Mouse (Mus musculus) midbrain, postnatal 0 days (tissue): ENCODE data around the gene Tmem203. TPM values are rescaled to one million over a fixed set of nuclear protein-coding genes. Genes with fewer than 3 reads are reported as not detected.

ENCODE experiments used
- ATAC-seq: fragments of 200-750 bp; cut with Nextera tagmentation; 2 replicates; pipeline ENCODE4 v1.8.0; 2017; ENCODE audit warnings: moderate number of reproducible peaks, mild to moderate bottlenecking, moderate TSS enrichment, moderate library complexity; ENCODE audit not compliant: low FRiP score
- DNase-seq: peaks from one replicate; pipeline ENCODE4 v3.0.0-alpha.2; 2015; ENCODE audit warnings: low spot score
- H3K27ac ChIP-seq: fragments of 300-500 bp; sonication (generic); 2 replicates; pipeline ENCODE4 v1.5.1; 2014; ENCODE audit warnings: low read depth, mild to moderate bottlenecking, low read length, mixed read lengths
- H3K27me3 ChIP-seq: fragments of 300-500 bp; sonication (generic); 2 replicates; pipeline ENCODE4 v1.6.1; 2014; ENCODE audit warnings: low read length, control low read depth, mixed read lengths; ENCODE audit not compliant: insufficient read depth
- H3K36me3 ChIP-seq: fragments of 300-500 bp; sonication (generic); 2 replicates; pipeline ENCODE4 v1.6.1; 2014; ENCODE audit warnings: low read length, control low read depth, mixed read lengths; ENCODE audit not compliant: insufficient read depth
- H3K4me1 ChIP-seq: fragments of 300-500 bp; sonication (generic); 2 replicates; pipeline ENCODE4 v1.6.1; 2014; ENCODE audit warnings: mild to moderate bottlenecking, control low read depth, antibody characterized with exemption, low read length, mixed read lengths; ENCODE audit not compliant: insufficient read depth
- H3K4me2 ChIP-seq: fragments of 300-500 bp; sonication (generic); 2 replicates; pipeline ENCODE4 v1.6.1; 2014; ENCODE audit warnings: low read depth, mild to moderate bottlenecking, low read length, mixed read lengths; ENCODE audit not compliant: poor library complexity, severe bottlenecking
- H3K4me3 ChIP-seq: fragments of 300-500 bp; sonication (generic); 2 replicates; pipeline ENCODE4 v1.5.1; 2014; ENCODE audit warnings: low read depth, mild to moderate bottlenecking, low read length, moderate library complexity
- H3K9ac ChIP-seq: fragments of 300-500 bp; sonication (generic); replicated peaks from 2 replicates; pipeline ENCODE4 v1.6.1; 2014; ENCODE audit warnings: mild to moderate bottlenecking, low read length, moderate library complexity, mixed read lengths; ENCODE audit not compliant: poor library complexity, severe bottlenecking
- H3K9me3 ChIP-seq: fragments of 300-500 bp; sonication (generic); 2 replicates; pipeline ENCODE4 v1.6.1; 2016; ENCODE audit warnings: low read length, control low read depth
- CTCF ChIP-seq: IDR thresholded peaks from 2 replicates; pipeline ENCODE4 v1.5.1; 2016; ENCODE audit warnings: antibody characterized with exemption, mild to moderate bottlenecking
- WGBS: fragments of 180-500 bp; shearing (Covaris S2); extraction: QIAGEN DNeasy Blood & Tissue Kit; methylation state at CpG from one replicate; pipeline ENCODE4 v1.1.7; 2014; 5-methylcytosine and 5-hydroxymethylcytosine counted together
- polyA plus RNA-seq: library from polyadenylated mRNA; unstranded; fragments of >200 nt; fragmentation: Nextera tagmentation; extraction: Ambion mirVana; gene quantifications from 2 replicates; pipeline ENCODE4 v1.2.1, GENCODE M21; 2015
- total RNA-seq: library from RNA; depleted of rRNA; stranded (reverse); fragments of >200 nt; gene quantifications from 2 replicates; pipeline ENCODE4 v1.2.3, GENCODE M21; 2014

Gene Tmem203
- total and polyA plus RNA-seq, 2 experiments from 2014 or later, result 20.0 to 47.8 TPM

GRCm38 (mm10) chr2:25265897-25266656, 10.8 kb downstream of the Tmem203 start:
- Histone ChIP-seq H3K27ac (no peak overlapping the region), H3K4me2 (peak overlapping the region; percentile 41), H3K9me3 (no peaks in the 10 kb centered on the region), H3K9ac (0 out of 2 replicates have a peak overlapping the region, but pooled peaks have one; percentile 26), H3K4me1 (peaks cover 40% of the 10 kb centered on the region), H3K36me3 (peaks cover 27% of the 10 kb centered on the region), H3K4me3 (peak overlapping the region; percentile 9; the same call in 1 of the 2 replicates), H3K27me3 (peaks cover 3% of the 10 kb centered on the region; the same call in 1 of the 2 replicates)
- no peak for TF ChIP-seq CTCF
- 67% methylated on average over 6 of the region's 6 CpGs for WGBS
- ATAC-seq (no peak), DNase-seq (peak; percentile 85)

- no peak overlapping the region for H3K4me3 ChIP-seq
- TF ChIP-seq CTCF, result no peak
- no peak overlapping the region for H3K27ac ChIP-seq
- H3K36me3 ChIP-seq, result peaks cover 28% of the 10 kb centered on the region
- H3K9ac ChIP-seq, result peak overlapping the region; percentile 26; the same call in 1 of the 2 replicates
- peaks cover 3% of the 10 kb centered on the region; the same call in 1 of the 2 replicates for H3K27me3 ChIP-seq
- peak overlapping the region; percentile 41 for H3K4me2 ChIP-seq
- no peak for ATAC-seq
- peaks cover 47% of the 10 kb centered on the region for H3K4me1 ChIP-seq
- no peaks in the 10 kb centered on the region for H3K9me3 ChIP-seq
- peak; percentile 36 for DNase-seq
- WGBS, result 30% methylated on average over 2 of the region's 2 CpGs
Observed at GRCm38 (mm10) chr2:25266720-25267119, 11.5 kb downstream of the Tmem203 start.

GRCm38 (mm10) chr2:25267241-25267640, 12.0 kb downstream of the Tmem203 start:
- H3K4me1 ChIP-seq, result peaks cover 47% of the 10 kb centered on the region
- H3K27me3 ChIP-seq, result peaks cover 3% of the 10 kb centered on the region; the same call in 1 of the 2 replicates
- TF ChIP-seq CTCF, result no peak
- no peak overlapping the region for H3K4me2 ChIP-seq
- no peak overlapping the region for H3K4me3 ChIP-seq
- ATAC-seq (no peak), DNase-seq (peak; percentile 66)
- no peaks in the 10 kb centered on the region for H3K9me3 ChIP-seq
- no peak overlapping the region for H3K27ac ChIP-seq
- H3K36me3 ChIP-seq, result peaks cover 28% of the 10 kb centered on the region
- H3K9ac ChIP-seq, result peak overlapping the region; percentile 9; the same call in 1 of the 2 replicates

- 0 out of 2 replicates have a peak overlapping the region, but pooled peaks have one; percentile 4 for H3K9ac ChIP-seq
- H3K4me2 ChIP-seq, result no peak overlapping the region
- no peak for TF ChIP-seq CTCF
- H3K4me3 ChIP-seq, result no peak overlapping the region
- H3K4me1 ChIP-seq, result peaks cover 47% of the 10 kb centered on the region
- no peak overlapping the region for H3K27ac ChIP-seq
- ATAC-seq (no peak), DNase-seq (no peak)
- peaks cover 28% of the 10 kb centered on the region for H3K36me3 ChIP-seq
- 68% methylated on average over 4 of the region's 4 CpGs for WGBS
- H3K27me3 ChIP-seq, result peaks cover 3% of the 10 kb centered on the region; the same call in 1 of the 2 replicates
- no peaks in the 10 kb centered on the region for H3K9me3 ChIP-seq
Observed at GRCm38 (mm10) chr2:25267746-25268309, 12.6 kb downstream of the Tmem203 start.

- TF ChIP-seq CTCF, result peak; percentile 50
- ATAC-seq (peak; percentile 93), DNase-seq (peak; percentile 98)
- peak within 1 kb of the TSS; percentile 78 for H3K4me3 ChIP-seq
- peak within 1 kb of the TSS; percentile 91 for H3K9ac ChIP-seq
- under 1% methylated on average over 51 of the region's 55 CpGs for WGBS
- no peaks in the 10 kb centered on the region for H3K27me3 ChIP-seq
- H3K9me3 ChIP-seq, result no peaks in the 10 kb centered on the region
- H3K4me1 ChIP-seq, result peaks cover 22% of the 10 kb centered on the region
- H3K27ac ChIP-seq, result peak within 1 kb of the TSS; percentile 75
- peaks cover 59% of the 10 kb centered on the region for H3K36me3 ChIP-seq
- peak within 1 kb of the TSS; percentile 94 for H3K4me2 ChIP-seq
Observed at GRCm38 (mm10) chr2:25271827-25272511, 16.7 kb downstream of the Tmem203 start, which contains the start of the genes Ssna1 and Anapc2. Gene Ssna1, minus strand, starts transcription at chr2:25272438. Gene Anapc2, plus strand, starts transcription at chr2:25272478.
